Mouse (Mus musculus): ENCODE results near the gene Klf8. TPM values are rescaled to one million over a fixed set of nuclear protein-coding genes. Genes with fewer than 3 reads are reported as not detected.
A peak's percentile ranks its signal among the peaks of the same experiment; 100 is the strongest.
"Not testable (repeated sequence)": the region's sequence is repeated elsewhere in the genome, so short reads cannot be mapped to it uniquely, and the experiment has no call there.

Klf8 gene
- polyA plus RNA-seq, 1 experiment, result 1.00 TPM

DNA sequence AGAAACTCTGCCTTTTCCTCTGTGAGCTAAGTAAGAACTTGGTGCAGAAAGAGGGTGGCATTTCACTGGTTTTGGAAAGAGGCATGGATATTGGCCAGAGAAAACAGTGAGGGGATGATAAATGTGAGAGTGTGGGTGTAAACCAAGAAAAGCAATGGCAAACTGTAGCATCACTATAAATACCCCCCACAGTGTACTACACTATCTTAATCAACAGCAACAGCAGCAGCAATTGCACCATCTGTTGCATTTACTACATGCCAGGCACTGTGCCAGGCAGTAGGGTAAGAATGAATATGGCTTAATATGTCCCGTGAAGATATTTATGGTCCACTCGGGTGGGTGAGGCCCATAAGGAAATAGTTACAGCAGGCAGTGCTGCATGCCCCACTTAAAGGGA lies 18.2 kb downstream of the Klf8 start:
- Histone ChIP-seq H3K27me3 (ENCODE audit: control insufficient read depth, insufficient read depth, low read length) (no peaks in the 10 kb centered on the region), H3K4me3 (ENCODE audit: control insufficient read depth, insufficient read depth, low read length) (no peak overlapping the region), H3K36me3 (ENCODE audit: control insufficient read depth, insufficient read depth, low read length) (no peaks in the 10 kb centered on the region), H3K4me1 (replicated peaks; ENCODE audit: control insufficient read depth, insufficient read depth, low read length) (no peaks in the 10 kb centered on the region), H3K27ac (ENCODE audit: control insufficient read depth, insufficient read depth, low read length) (no peak overlapping the region)
- TF ChIP-seq POLR2A (IDR thresholded peaks at IDR 0.05; ENCODE audit: control insufficient read depth, extremely low read depth, insufficient read depth, low read length, poor library complexity) (no peak), CTCF (IDR thresholded peaks at IDR 0.05; ENCODE audit: borderline replicate concordance, control insufficient read depth, extremely low read depth, insufficient read depth, low read length, poor library complexity) (no peak)
- 91% methylated on average over 2 of the region's 2 CpGs for WGBS
- DNase-seq, result no peak

DNA sequence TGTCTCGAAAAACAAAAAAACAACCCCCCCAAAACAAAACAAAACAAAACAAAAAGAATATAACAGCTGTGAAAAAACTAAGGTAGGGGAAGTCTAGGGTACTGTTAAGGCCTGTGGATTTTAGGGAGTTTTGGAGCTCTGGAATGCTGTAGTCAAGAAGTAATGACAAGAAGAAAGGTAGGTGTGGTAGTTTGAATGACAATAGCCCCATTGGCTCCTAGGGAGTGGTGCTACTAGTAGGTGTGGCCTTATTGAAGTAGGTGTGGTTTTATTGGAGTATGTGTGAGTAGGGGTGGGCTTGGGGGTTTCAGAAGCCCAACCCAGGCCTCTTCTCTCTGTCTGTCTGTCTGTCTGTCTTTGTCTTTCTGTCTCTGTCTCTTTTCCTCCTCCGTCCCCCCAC lies 44.9 kb downstream of the Klf8 start:
- no peak overlapping the region for H3K27ac ChIP-seq (ENCODE audit: control insufficient read depth, insufficient read depth, low read length)
- H3K4me3 ChIP-seq (ENCODE audit: control insufficient read depth, insufficient read depth, low read length), result no peak overlapping the region
- no peaks in the 10 kb centered on the region for H3K4me1 ChIP-seq (replicated peaks; ENCODE audit: control insufficient read depth, insufficient read depth, low read length)
- DNase-seq, result no peak
- WGBS, result 87% methylated on average over 2 of the region's 2 CpGs
- no peaks in the 10 kb centered on the region for H3K36me3 ChIP-seq (ENCODE audit: control insufficient read depth, insufficient read depth, low read length)
- no peak for TF ChIP-seq POLR2A (IDR thresholded peaks at IDR 0.05; ENCODE audit: control insufficient read depth, extremely low read depth, insufficient read depth, low read length, poor library complexity)
- no peak for TF ChIP-seq CTCF (IDR thresholded peaks at IDR 0.05; ENCODE audit: borderline replicate concordance, control insufficient read depth, extremely low read depth, insufficient read depth, low read length, poor library complexity)
- no peaks in the 10 kb centered on the region for H3K27me3 ChIP-seq (ENCODE audit: control insufficient read depth, insufficient read depth, low read length)

- 97% methylated on average over 4 of the region's 4 CpGs for WGBS
- Histone ChIP-seq H3K27ac (ENCODE audit: control insufficient read depth, insufficient read depth, low read length) (no peak overlapping the region), H3K36me3 (ENCODE audit: control insufficient read depth, insufficient read depth, low read length) (no peaks in the 10 kb centered on the region), H3K27me3 (ENCODE audit: control insufficient read depth, insufficient read depth, low read length) (no peaks in the 10 kb centered on the region), H3K4me1 (replicated peaks; ENCODE audit: control insufficient read depth, insufficient read depth, low read length) (no peaks in the 10 kb centered on the region), H3K4me3 (ENCODE audit: control insufficient read depth, insufficient read depth, low read length) (no peak overlapping the region)
- TF ChIP-seq POLR2A (IDR thresholded peaks at IDR 0.05; ENCODE audit: control insufficient read depth, extremely low read depth, insufficient read depth, low read length, poor library complexity), result no peak
- TF ChIP-seq CTCF (IDR thresholded peaks at IDR 0.05; ENCODE audit: borderline replicate concordance, control insufficient read depth, extremely low read depth, insufficient read depth, low read length, poor library complexity), result no peak
- no peak for DNase-seq
These were observed 74.1 kb downstream of the Klf8 start for GRCm38 (mm10) chrX:153311356-153311755.

- Histone ChIP-seq H3K27me3 (ENCODE audit: control insufficient read depth, insufficient read depth, low read length) (no peaks in the 10 kb centered on the region), H3K4me1 (replicated peaks; ENCODE audit: control insufficient read depth, insufficient read depth, low read length) (no peaks in the 10 kb centered on the region), H3K27ac (ENCODE audit: control insufficient read depth, insufficient read depth, low read length) (no peak overlapping the region), H3K36me3 (ENCODE audit: control insufficient read depth, insufficient read depth, low read length) (no peaks in the 10 kb centered on the region), H3K4me3 (ENCODE audit: control insufficient read depth, insufficient read depth, low read length) (no peak overlapping the region)
- 94% methylated on average over 3 of the region's 3 CpGs for WGBS
- TF ChIP-seq POLR2A (IDR thresholded peaks at IDR 0.05; ENCODE audit: control insufficient read depth, extremely low read depth, insufficient read depth, low read length, poor library complexity) (no peak), CTCF (IDR thresholded peaks at IDR 0.05; ENCODE audit: borderline replicate concordance, control insufficient read depth, extremely low read depth, insufficient read depth, low read length, poor library complexity) (no peak)
- DNase-seq, result no peak
These were observed 85.8 kb downstream of the Klf8 start for GRCm38 (mm10) chrX:153323105-153323504.

DNA sequence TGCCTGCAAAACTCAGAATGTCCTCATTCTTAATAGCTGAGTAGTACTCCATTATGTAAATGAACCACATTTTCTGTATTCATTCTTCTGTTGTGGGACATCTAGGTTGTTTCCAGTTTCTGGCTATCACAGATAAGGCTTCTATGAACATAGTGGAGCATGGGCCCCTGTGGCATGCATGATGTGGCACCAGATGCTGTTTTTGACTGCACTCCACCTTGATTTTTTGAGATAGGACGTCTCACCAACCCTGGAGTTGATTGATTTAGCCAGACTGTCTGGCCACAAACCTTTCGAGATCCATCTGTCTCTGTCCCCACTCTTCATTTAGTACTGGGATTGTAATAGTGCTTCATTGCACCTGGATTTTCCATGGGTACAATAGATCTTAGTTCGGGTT lies 96.9 kb downstream of the Klf8 start:
- H3K36me3 ChIP-seq (ENCODE audit: control insufficient read depth, insufficient read depth, low read length); H3K4me1 ChIP-seq (replicated peaks; ENCODE audit: control insufficient read depth, insufficient read depth, low read length): not testable (repeated sequence)
- 98% methylated on average over 3 of the region's 3 CpGs for WGBS

DNA sequence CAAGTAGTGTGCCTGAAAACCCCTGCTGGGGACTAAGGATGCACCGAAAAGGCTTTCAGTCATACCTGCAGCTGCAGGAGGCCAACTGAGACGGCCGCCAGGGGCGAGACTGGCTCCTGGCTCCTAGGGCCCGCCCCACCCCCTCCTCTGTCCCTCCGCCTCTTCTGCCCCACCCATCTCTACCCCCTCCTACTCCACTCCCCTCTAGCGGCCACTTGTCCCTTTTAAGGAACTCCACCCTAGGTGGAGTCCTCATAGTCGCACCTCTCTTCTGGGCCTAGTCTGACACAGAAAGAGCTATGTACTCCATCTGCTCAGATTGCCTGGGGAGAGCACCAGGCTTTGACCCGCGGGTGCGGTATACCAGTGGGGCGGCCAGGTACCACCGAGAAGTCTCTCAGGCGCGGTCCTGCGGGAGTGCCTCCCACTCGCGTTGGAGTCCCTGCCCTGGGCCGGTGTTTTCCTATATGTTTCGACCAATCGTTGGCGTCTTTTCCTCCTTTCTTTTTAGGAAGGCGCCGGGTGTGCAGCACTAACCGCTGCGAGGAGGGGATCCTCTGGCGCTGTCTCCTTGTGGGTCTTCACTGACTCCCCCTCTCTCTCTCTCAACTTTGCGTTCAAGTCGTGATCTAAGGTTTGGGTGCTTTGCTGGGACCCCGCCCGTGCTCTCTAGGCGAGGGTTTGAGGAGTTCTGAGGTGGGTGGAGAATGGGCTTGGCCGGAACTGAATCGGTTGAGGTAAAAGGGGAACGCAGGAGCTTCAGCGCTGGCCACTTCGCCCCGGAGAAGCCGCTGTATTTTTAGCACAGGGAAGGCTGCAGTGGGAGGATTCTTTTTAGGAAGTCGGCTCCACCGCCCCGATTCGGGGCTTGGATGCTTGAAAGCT lies 122.3 kb downstream of the Klf8 start:
- TF ChIP-seq CTCF (IDR thresholded peaks at IDR 0.05; ENCODE audit: borderline replicate concordance, control insufficient read depth, extremely low read depth, insufficient read depth, low read length, poor library complexity) (no peak), POLR2A (IDR thresholded peaks at IDR 0.05; ENCODE audit: control insufficient read depth, extremely low read depth, insufficient read depth, low read length, poor library complexity) (no peak)
- Histone ChIP-seq H3K4me1 (replicated peaks; ENCODE audit: control insufficient read depth, insufficient read depth, low read length) (peaks cover 10% of the 10 kb centered on the region), H3K27me3 (ENCODE audit: control insufficient read depth, insufficient read depth, low read length) (no peaks in the 10 kb centered on the region), H3K27ac (ENCODE audit: control insufficient read depth, insufficient read depth, low read length) (no peak overlapping the region), H3K36me3 (ENCODE audit: control insufficient read depth, insufficient read depth, low read length) (no peaks in the 10 kb centered on the region), H3K4me3 (ENCODE audit: control insufficient read depth, insufficient read depth, low read length) (peak overlapping the region; percentile 70)
- WGBS, result under 1% methylated on average over 41 of the region's 43 CpGs
- peak; percentile 45 for DNase-seq

More for the DNA sequence above, 96.9 kb downstream of the Klf8 start:
- H3K27me3 ChIP-seq (ENCODE audit: control insufficient read depth, insufficient read depth, low read length); H3K4me3 ChIP-seq (ENCODE audit: control insufficient read depth, insufficient read depth, low read length); H3K27ac ChIP-seq (ENCODE audit: control insufficient read depth, insufficient read depth, low read length); DNase-seq: not testable (repeated sequence)

DNA sequence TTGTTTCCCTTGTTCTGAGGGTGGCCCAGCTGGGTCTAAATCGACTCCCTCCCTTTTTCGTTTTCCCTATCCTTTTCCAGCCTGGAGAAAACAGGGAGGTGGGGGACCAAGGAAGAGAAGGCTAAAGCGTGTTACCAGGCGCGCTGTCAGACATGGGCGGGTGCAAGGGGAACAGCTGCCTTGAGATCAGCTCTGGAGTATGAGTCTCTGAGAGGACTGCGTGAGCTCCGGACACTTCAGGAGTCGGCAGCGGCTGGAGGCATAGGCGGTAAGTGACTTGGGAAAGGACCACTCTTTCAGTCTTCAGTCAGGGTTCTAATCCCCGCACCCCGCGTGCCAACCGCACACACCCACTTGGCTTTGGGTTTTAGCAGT lies 122.9 kb downstream of the Klf8 start:
- Histone ChIP-seq H3K27me3 (ENCODE audit: control insufficient read depth, insufficient read depth, low read length) (no peaks in the 10 kb centered on the region), H3K27ac (ENCODE audit: control insufficient read depth, insufficient read depth, low read length) (no peak overlapping the region), H3K4me1 (replicated peaks; ENCODE audit: control insufficient read depth, insufficient read depth, low read length) (peaks cover 10% of the 10 kb centered on the region), H3K36me3 (ENCODE audit: control insufficient read depth, insufficient read depth, low read length) (no peaks in the 10 kb centered on the region), H3K4me3 (ENCODE audit: control insufficient read depth, insufficient read depth, low read length) (peak overlapping the region; percentile 70)
- 2% methylated on average over 15 of the region's 15 CpGs for WGBS
- peak; percentile 3 for DNase-seq
- TF ChIP-seq CTCF (IDR thresholded peaks at IDR 0.05; ENCODE audit: borderline replicate concordance, control insufficient read depth, extremely low read depth, insufficient read depth, low read length, poor library complexity), result no peak
- no peak for TF ChIP-seq POLR2A (IDR thresholded peaks at IDR 0.05; ENCODE audit: control insufficient read depth, extremely low read depth, insufficient read depth, low read length, poor library complexity)
